Mouse (Mus musculus): Measurements from ENCODE around the gene Mmel1. TPM values are rescaled to one million over a fixed set of nuclear protein-coding genes. Genes with fewer than 3 reads are reported as not detected.

Mmel1 gene
- polyA plus RNA-seq, 1 experiment: 0.52 TPM

DNA sequence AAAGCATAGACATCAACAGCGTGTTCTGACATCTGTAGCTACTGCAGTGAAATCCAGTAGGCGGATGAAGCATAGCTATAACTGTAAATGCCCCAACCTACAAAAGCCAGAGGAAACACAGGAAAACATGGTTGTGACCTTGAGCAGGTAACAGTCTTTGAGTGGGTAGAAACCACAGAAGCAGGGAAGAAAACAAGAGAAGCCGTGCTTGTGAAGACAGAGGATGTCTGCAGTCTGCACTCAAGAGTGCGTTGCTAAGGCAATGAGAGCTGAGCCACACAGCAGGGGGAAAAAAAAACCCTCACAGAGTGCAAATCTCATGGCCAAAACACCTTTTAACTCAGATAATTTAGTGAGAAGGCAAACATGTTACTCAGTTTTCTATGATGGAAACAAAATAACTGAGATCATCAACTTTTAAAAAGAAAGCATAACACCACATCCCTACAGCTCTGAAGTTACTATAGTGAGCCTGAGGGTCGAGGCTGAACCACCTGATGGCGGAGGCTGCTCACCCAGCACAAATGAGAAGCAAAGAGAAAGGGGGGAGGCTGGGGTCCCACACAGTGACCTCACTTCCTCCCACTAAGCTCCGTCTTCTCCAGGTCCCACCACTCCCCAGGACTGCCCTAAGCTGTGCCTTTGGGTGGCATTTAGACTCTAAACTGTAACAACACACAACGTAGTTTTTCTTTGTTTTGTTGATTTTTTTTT is 67.3 kb downstream of the Mmel1 start:
- Histone ChIP-seq H3K4me3 (no peak overlapping the region), H3K4me2 (ENCODE audit: low read depth) (no peak overlapping the region), H3ac (ENCODE audit: control insufficient read depth, insufficient read length) (no peak overlapping the region), H3K27me3 (ENCODE audit: control insufficient read depth, insufficient read depth, insufficient read length) (peaks cover 41% of the 10 kb centered on the region), H3K79me2 (ENCODE audit: control insufficient read depth, insufficient read depth) (no peaks in the 10 kb centered on the region), H3K36me3 (ENCODE audit: control insufficient read depth, insufficient read depth) (no peaks in the 10 kb centered on the region)
- TF ChIP-seq SRF (IDR thresholded peaks at IDR 0.05; ENCODE audit: control insufficient read depth, insufficient read length, low read depth) (no peak), USF1 (IDR thresholded peaks at IDR 0.05; ENCODE audit: low read depth) (no peak), POLR2A (IDR thresholded peaks at IDR 0.05; ENCODE audit: insufficient read length, low read depth) (no peak)

DNA sequence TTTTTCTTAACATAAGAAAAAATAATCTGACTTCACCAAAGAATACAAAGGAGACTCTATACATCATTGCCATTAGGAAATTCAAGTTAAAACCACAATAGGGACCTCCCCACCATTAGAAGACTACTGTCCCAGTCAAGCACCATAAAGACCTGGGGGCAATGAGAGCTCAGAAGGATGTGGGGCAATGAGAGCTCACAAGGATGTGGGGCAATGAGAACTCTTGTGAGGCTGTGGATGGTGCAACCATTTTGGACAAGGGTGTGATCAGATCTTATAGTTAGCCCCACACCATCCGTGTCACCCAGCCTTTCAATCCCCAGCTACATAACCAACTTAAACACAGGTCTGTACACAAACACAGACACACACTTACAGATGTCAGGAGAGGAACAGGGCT is 68.4 kb downstream of the Mmel1 start:
- Histone ChIP-seq H3ac (ENCODE audit: control insufficient read depth, insufficient read length) (no peak overlapping the region), H3K4me2 (ENCODE audit: low read depth) (no peak overlapping the region), H3K36me3 (ENCODE audit: control insufficient read depth, insufficient read depth) (no peaks in the 10 kb centered on the region), H3K79me2 (ENCODE audit: control insufficient read depth, insufficient read depth) (no peaks in the 10 kb centered on the region), H3K4me3 (no peak overlapping the region), H3K27me3 (ENCODE audit: control insufficient read depth, insufficient read depth, insufficient read length) (peaks cover 41% of the 10 kb centered on the region)
- TF ChIP-seq SRF (IDR thresholded peaks at IDR 0.05; ENCODE audit: control insufficient read depth, insufficient read length, low read depth): no peak
- no peak for TF ChIP-seq MYOD1 (IDR thresholded peaks at IDR 0.05; ENCODE audit: control insufficient read depth in 1 of 3, insufficient read length in 2 of 3, low read depth in 2 of 3)
- no peak for TF ChIP-seq USF1 (IDR thresholded peaks at IDR 0.05; ENCODE audit: low read depth)
- TF ChIP-seq CEBPB (IDR thresholded peaks at IDR 0.05; ENCODE audit: insufficient read depth, poor library complexity, severe bottlenecking): no peak
- TF ChIP-seq E2F4 (IDR thresholded peaks at IDR 0.05; ENCODE audit: insufficient read depth): no peak
- no peak for TF ChIP-seq TCF3 (IDR thresholded peaks at IDR 0.05; ENCODE audit: insufficient read length, low read depth)
- no peak for TF ChIP-seq MAX (IDR thresholded peaks at IDR 0.05; ENCODE audit: low read depth)
- no peak for TF ChIP-seq REST (IDR thresholded peaks at IDR 0.05; ENCODE audit: insufficient read depth, insufficient read length)

DNA sequence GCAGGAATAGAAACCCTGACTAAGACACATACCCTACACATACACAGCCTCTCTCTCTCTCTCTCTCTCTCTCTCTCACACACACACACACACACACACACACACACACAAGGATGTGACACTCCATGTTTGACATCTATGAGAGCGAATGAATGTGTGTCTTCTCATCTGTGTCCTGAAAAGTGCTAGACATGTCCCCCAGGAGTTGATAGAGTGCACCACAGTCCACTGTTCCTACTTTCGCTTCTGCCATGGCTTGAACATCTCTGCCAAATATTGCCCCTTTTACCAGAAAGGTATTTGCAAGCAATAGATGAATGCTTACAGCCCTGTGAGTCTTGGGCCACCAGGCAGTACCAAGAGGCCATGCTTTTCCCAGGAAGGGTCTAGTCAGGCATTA is 70.8 kb downstream of the Mmel1 start:
- Histone ChIP-seq H3K4me3 (no peak overlapping the region), H3K36me3 (ENCODE audit: control insufficient read depth, insufficient read depth) (no peaks in the 10 kb centered on the region), H3K27me3 (ENCODE audit: control insufficient read depth, insufficient read depth, insufficient read length) (peaks cover 26% of the 10 kb centered on the region), H3ac (ENCODE audit: control insufficient read depth, insufficient read length) (no peak overlapping the region), H3K79me2 (ENCODE audit: control insufficient read depth, insufficient read depth) (no peaks in the 10 kb centered on the region), H3K4me2 (ENCODE audit: low read depth) (no peak overlapping the region)
- no peak for TF ChIP-seq MYOD1 (IDR thresholded peaks at IDR 0.05; ENCODE audit: control insufficient read depth in 1 of 3, insufficient read length in 2 of 3, low read depth in 2 of 3)

DNA sequence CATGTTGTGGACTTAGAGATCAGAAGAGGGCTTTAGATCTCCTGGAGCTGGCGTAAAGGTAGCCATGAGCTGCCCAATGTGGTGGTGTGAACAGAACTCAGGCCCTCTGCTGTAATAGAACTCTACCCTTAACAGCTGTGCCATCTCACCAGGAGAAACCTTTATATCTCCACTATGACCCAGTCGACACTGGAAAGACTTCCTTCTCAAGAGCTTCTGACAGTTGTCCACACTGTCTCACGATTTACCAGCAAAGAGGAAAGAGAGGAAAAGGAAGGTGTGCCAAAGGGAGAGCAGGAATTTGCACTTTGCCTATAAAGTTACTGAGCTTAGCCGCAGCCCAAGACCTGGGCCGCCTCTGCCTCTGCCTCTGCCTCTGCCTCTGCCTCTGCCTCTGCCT is 72.4 kb downstream of the Mmel1 start:
- peak overlapping the region; percentile 27 for H3K4me2 ChIP-seq (ENCODE audit: low read depth)
- no peak overlapping the region for H3ac ChIP-seq (ENCODE audit: control insufficient read depth, insufficient read length)
- H3K79me2 ChIP-seq (ENCODE audit: control insufficient read depth, insufficient read depth): no peaks in the 10 kb centered on the region
- H3K4me3 ChIP-seq: no peak overlapping the region
- TF ChIP-seq TCF3 (IDR thresholded peaks at IDR 0.05; ENCODE audit: insufficient read length, low read depth) (no peak), TCF12 (IDR thresholded peaks at IDR 0.05; ENCODE audit: insufficient read depth, poor library complexity, severe bottlenecking) (no peak), REST (IDR thresholded peaks at IDR 0.05; ENCODE audit: insufficient read depth, insufficient read length) (no peak), USF1 (IDR thresholded peaks at IDR 0.05; ENCODE audit: low read depth) (no peak), MAX (IDR thresholded peaks at IDR 0.05; ENCODE audit: low read depth) (no peak), POLR2AphosphoS2 (IDR thresholded peaks at IDR 0.05; ENCODE audit: insufficient read length, low read depth) (no peak), POLR2A (IDR thresholded peaks at IDR 0.05; ENCODE audit: insufficient read length, low read depth) (no peak), SRF (IDR thresholded peaks at IDR 0.05; ENCODE audit: control insufficient read depth, insufficient read length, low read depth) (no peak), MYOD1 (IDR thresholded peaks at IDR 0.05; ENCODE audit: control insufficient read depth in 1 of 3, insufficient read length in 2 of 3, low read depth in 2 of 3) (no peak), CEBPB (IDR thresholded peaks at IDR 0.05; ENCODE audit: insufficient read depth, poor library complexity, severe bottlenecking) (no peak), MYOG (IDR thresholded peaks at IDR 0.05; ENCODE audit: control insufficient read depth in 1 of 3, insufficient read depth in 1 of 3, insufficient read length in 2 of 3, low read depth in 2 of 3) (no peak), E2F4 (IDR thresholded peaks at IDR 0.05; ENCODE audit: insufficient read depth) (no peak)
- peaks cover 20% of the 10 kb centered on the region for H3K27me3 ChIP-seq (ENCODE audit: control insufficient read depth, insufficient read depth, insufficient read length)
- H3K36me3 ChIP-seq (ENCODE audit: control insufficient read depth, insufficient read depth): no peaks in the 10 kb centered on the region

DNA sequence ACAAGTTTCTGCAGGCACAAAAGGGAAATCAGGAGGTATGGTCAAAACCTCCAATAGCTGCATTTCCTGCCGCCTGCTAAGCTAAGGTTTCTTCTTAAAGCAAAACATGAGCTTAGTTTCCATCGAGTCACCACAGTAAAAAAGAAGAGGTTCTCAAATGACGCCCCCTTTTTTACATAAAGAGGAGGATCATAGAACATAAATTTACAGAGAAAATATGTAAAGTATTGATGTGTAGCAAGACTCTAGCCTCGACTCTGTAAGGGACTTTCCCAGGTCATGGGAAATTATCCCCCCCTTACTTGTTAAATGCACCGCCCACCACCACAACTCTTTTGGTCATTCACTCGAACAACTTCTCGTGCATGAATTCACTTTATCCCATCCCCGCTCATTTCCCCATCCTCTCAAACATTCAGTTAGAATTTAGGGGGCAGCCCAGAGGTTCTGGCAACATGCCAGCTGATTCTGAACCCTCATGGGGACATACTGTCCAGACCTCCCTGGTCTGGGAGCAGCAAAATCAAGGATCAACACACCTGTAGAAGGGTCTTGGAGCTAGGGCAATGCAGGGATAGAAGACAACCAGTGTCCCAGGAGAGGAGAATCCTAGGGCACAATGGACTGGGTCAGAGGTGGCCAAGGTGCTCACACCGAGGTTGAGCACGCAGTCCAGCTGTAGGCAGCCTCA is 73.4 kb downstream of the Mmel1 start:
- H3K36me3 ChIP-seq (ENCODE audit: control insufficient read depth, insufficient read depth): no peaks in the 10 kb centered on the region
- no peak overlapping the region for H3K4me3 ChIP-seq
- TF ChIP-seq POLR2AphosphoS2 (IDR thresholded peaks at IDR 0.05; ENCODE audit: insufficient read length, low read depth) (no peak), MAX (IDR thresholded peaks at IDR 0.05; ENCODE audit: low read depth) (no peak), MYOD1 (IDR thresholded peaks at IDR 0.05; ENCODE audit: control insufficient read depth in 1 of 3, insufficient read length in 2 of 3, low read depth in 2 of 3) (no peak), POLR2A (IDR thresholded peaks at IDR 0.05; ENCODE audit: insufficient read length, low read depth) (no peak), MYOG (IDR thresholded peaks at IDR 0.05; ENCODE audit: control insufficient read depth in 1 of 3, insufficient read depth in 1 of 3, insufficient read length in 2 of 3, low read depth in 2 of 3) (no peak), TCF3 (IDR thresholded peaks at IDR 0.05; ENCODE audit: insufficient read length, low read depth) (no peak), SRF (IDR thresholded peaks at IDR 0.05; ENCODE audit: control insufficient read depth, insufficient read length, low read depth) (no peak), E2F4 (IDR thresholded peaks at IDR 0.05; ENCODE audit: insufficient read depth) (no peak), USF1 (IDR thresholded peaks at IDR 0.05; ENCODE audit: low read depth) (no peak)
- peaks cover 18% of the 10 kb centered on the region for H3K27me3 ChIP-seq (ENCODE audit: control insufficient read depth, insufficient read depth, insufficient read length)
- H3ac ChIP-seq (ENCODE audit: control insufficient read depth, insufficient read length): no peak overlapping the region
- H3K79me2 ChIP-seq (ENCODE audit: control insufficient read depth, insufficient read depth): no peaks in the 10 kb centered on the region
- H3K4me2 ChIP-seq (ENCODE audit: low read depth): no peak overlapping the region
